Mouse (Mus musculus): Measurements from ENCODE around the gene Gabrr3.

DNA sequence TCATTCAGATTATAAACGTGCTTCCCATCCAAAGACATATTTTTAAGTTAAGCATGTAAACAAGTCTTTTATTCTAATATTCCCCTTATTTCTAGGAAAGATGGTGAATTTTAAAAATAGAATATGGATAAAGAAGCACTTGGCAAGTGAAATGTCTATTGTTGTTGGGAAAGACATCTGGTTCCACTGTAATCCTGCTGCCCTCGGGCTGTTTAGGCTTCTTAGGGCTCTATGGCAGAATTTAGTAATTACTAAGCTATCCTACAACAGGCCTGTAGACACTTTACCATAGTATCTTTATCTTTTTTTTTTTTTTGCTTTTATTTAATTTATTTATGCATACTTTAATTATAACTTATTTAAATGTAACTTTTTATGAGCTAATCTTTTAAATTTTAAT is 2.7 kb downstream of the Gabrr3 start:
- TF ChIP-seq CTCF (conservative IDR thresholded peaks at IDR 0.05; ENCODE audit: low read length) (no peak), POU5F1 (IDR thresholded peaks at IDR 0.05; ENCODE audit: borderline replicate concordance, low read length) (no peak)

All from E14TG2a.4 (cell line).